Mouse (Mus musculus) limb, embryonic 14.5 days (tissue): ENCODE measurements around the gene Syt16. TPM values are rescaled to one million over a fixed set of nuclear protein-coding genes. Genes with fewer than 3 reads are reported as not detected.

ENCODE experiments used
- ATAC-seq: fragments of 200-750 bp; cut with Nextera tagmentation; 2 replicates; pipeline ENCODE4 v1.8.0; 2017; ENCODE audit warnings: low read depth, moderate number of reproducible peaks, moderate TSS enrichment; ENCODE audit not compliant: low FRiP score
- DNase-seq: peaks from one replicate; pipeline ENCODE4 v3.0.0-alpha.2; 2015; ENCODE audit warnings: low spot score
- H3K27ac ChIP-seq: fragments of 300-500 bp; sonication (generic); replicated peaks from 2 replicates; pipeline ENCODE4 v1.5.1; 2014; ENCODE audit warnings: low read depth, mild to moderate bottlenecking, low read length, moderate library complexity, mixed read lengths
- H3K27me3 ChIP-seq: fragments of 300-500 bp; sonication (generic); 2 replicates; pipeline ENCODE4 v1.6.1; 2014; ENCODE audit warnings: low read length, mixed read lengths; ENCODE audit not compliant: control insufficient read depth, insufficient read depth
- H3K36me3 ChIP-seq: fragments of 300-500 bp; sonication (generic); 2 replicates; pipeline ENCODE4 v1.6.1; 2014; ENCODE audit warnings: mild to moderate bottlenecking, low read length, moderate library complexity, mixed read lengths; ENCODE audit not compliant: control insufficient read depth, insufficient read depth
- H3K4me1 ChIP-seq: fragments of 300-500 bp; sonication (generic); 2 replicates; pipeline ENCODE4 v1.6.1; 2014; ENCODE audit warnings: antibody characterized with exemption, low read length, mixed read lengths; ENCODE audit not compliant: control insufficient read depth, insufficient read depth
- H3K4me2 ChIP-seq: fragments of 300-500 bp; sonication (generic); replicated peaks from 2 replicates; pipeline ENCODE4 v1.6.1; 2014; ENCODE audit warnings: low read depth, mild to moderate bottlenecking, low read length, moderate library complexity; ENCODE audit not compliant: severe bottlenecking
- H3K4me3 ChIP-seq: fragments of 300-500 bp; sonication (generic); replicated peaks from 2 replicates; pipeline ENCODE4 v1.5.1; 2014; ENCODE audit warnings: low read length
- H3K9ac ChIP-seq: fragments of 300-500 bp; sonication (generic); 2 replicates; pipeline ENCODE4 v1.6.1; 2014; ENCODE audit warnings: mild to moderate bottlenecking, low read depth, low read length, moderate library complexity; ENCODE audit not compliant: severe bottlenecking
- H3K9me3 ChIP-seq: fragments of 300-500 bp; sonication (generic); 2 replicates; pipeline ENCODE4 v1.6.1; 2016; ENCODE audit warnings: low read length; ENCODE audit not compliant: control insufficient read depth
- POLR2A ChIP-seq: fragments of 200-500 bp; IDR thresholded peaks from 2 replicates; pipeline ENCODE4 v1.8.0; 2012; ENCODE audit warnings: inconsistent platforms, mild to moderate bottlenecking, moderate library complexity, borderline replicate concordance; ENCODE audit not compliant: insufficient read depth, insufficient read length; ENCODE audit errors: extremely low read depth
- WGBS: fragments of 180-500 bp; shearing (Covaris S2); extraction: QIAGEN DNeasy Blood & Tissue Kit; methylation state at CpG from one replicate; pipeline ENCODE4 v1.1.7; 2014; 5-methylcytosine and 5-hydroxymethylcytosine counted together
- polyA plus RNA-seq, 2 experiments: library from polyadenylated mRNA; depleted of rRNA in 1 of 2; stranded (reverse) in 1 of 2; unstranded in 1 of 2; fragments of >200 nt; fragmentation: Nextera tagmentation in 1 of 2; extraction: Ambion mirVana in 1 of 2; gene quantifications; 2 replicates each; pipeline versions ENCODE4 v1.2.1 to v1.2.3; 2012 to 2014

The Syt16 gene
- polyA plus RNA-seq, 2 experiments = 2.8 to 4.3 TPM

DNA sequence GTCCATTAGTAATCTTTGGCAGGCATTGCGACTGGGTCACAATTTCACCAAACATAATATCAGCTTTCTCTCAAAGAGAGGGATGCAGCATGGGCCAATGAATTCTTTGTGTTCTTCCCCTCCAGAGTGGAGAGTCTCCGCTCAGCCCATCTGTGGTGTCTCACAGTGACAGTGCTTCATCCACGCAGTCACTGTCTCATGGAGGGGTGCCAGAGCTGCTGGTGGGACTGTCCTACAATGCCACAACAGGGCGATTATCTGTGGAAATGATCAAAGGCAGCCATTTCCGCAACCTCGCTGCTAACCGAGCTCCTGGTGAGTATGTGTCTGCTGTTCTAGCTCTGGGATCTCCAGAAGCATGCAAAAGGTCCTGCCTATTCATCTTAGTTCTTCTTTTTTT lies 240.6 kb downstream of the Syt16 start:
- DNase-seq = no peak

DNA sequence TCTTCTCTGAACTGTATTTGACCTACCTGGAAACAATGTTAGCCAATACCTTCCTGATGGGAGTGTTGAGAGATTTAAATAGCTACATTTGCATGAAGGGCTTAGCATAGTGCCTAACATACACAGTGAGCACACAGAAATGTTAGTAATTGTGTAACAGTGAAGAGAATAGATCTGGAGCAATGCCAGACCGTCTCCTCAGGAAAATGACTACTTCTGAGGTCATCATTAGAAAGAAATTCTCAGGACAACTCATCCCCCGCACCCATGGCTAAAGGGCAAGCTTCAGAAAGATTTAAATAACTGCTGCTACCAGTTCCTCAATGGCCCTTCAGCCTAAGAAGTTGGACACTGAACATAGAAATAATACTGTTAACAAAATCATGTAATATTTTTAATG lies 241.3 kb downstream of the Syt16 start:
- no peaks in the 10 kb centered on the region for H3K27me3 ChIP-seq
- TF ChIP-seq POLR2A = no peak
- no peaks in the 10 kb centered on the region for H3K36me3 ChIP-seq
- ATAC-seq (no peak), DNase-seq (no peak)
- no peaks in the 10 kb centered on the region for H3K4me1 ChIP-seq
- H3K4me3 ChIP-seq = no peak overlapping the region
- WGBS = 62% methylated on average over 2 of the region's 2 CpGs
- no peak overlapping the region for H3K9ac ChIP-seq
- no peak overlapping the region for H3K27ac ChIP-seq
- H3K4me2 ChIP-seq = no peak overlapping the region
- H3K9me3 ChIP-seq = no peaks in the 10 kb centered on the region

More for the DNA sequence above, 240.6 kb downstream of the Syt16 start:
- H3K27me3 ChIP-seq = no peaks in the 10 kb centered on the region
- 78% methylated on average over 7 of the region's 7 CpGs for WGBS
- TF ChIP-seq POLR2A = no peak
- no peak for ATAC-seq
- no peak overlapping the region for H3K9ac ChIP-seq
- H3K4me2 ChIP-seq = no peak overlapping the region
- no peaks in the 10 kb centered on the region for H3K4me1 ChIP-seq
- H3K27ac ChIP-seq = no peak overlapping the region
- no peaks in the 10 kb centered on the region for H3K36me3 ChIP-seq
- H3K4me3 ChIP-seq = no peak overlapping the region
- no peaks in the 10 kb centered on the region for H3K9me3 ChIP-seq

DNA sequence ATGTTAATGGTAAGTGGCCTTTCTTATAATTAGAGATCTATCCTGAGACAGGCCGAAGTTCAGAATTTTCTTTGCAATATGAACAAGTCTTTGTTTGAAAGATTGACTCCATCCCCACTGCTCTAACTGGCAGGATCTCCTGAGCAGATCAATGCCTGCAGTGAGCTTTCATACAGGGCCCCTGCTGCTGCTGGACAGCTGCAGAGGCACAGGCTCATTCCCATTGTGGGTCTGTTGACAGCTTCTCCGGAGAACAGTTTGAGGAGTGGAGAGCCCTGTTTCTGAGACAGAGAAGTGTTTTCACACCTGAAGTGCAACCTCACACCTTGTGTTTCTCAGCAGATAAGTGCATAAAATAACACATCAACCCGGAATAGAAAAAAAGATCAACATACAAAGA lies 267.4 kb downstream of the Syt16 start:
- no peak for DNase-seq
- no peak overlapping the region for H3K4me2 ChIP-seq

DNA sequence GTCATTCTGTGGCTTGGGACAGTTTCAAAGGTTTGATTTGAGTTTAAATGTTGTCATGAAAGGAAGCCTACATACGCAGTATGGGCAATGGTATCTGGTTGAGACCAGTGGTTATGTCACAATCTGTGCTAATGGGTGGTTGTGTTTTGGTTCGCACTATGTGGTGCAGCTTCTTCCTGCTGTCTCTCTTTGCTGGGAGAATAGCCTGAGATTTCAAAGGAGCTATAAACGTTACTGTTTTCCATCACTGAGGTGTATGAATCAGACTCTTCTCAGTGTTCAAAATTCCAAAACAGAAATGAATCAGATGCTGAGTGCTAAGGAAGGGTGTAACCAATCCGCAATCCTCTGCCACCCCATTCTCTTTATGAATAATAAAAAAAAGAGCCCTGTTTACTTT lies 269.6 kb downstream of the Syt16 start:
- H3K27ac ChIP-seq = no peak overlapping the region
- no peak overlapping the region for H3K4me3 ChIP-seq
- no peaks in the 10 kb centered on the region for H3K36me3 ChIP-seq
- H3K4me1 ChIP-seq = no peaks in the 10 kb centered on the region
- ATAC-seq (no peak), DNase-seq (no peak)
- no peaks in the 10 kb centered on the region for H3K9me3 ChIP-seq
- no peak overlapping the region for H3K9ac ChIP-seq
- WGBS = 92% methylated on average over 4 of the region's 4 CpGs
- TF ChIP-seq POLR2A = no peak
- H3K27me3 ChIP-seq = no peaks in the 10 kb centered on the region
- no peak overlapping the region for H3K4me2 ChIP-seq

More for the DNA sequence above, 267.4 kb downstream of the Syt16 start:
- TF ChIP-seq POLR2A = no peak
- Histone ChIP-seq H3K9ac (no peak overlapping the region), H3K27me3 (no peaks in the 10 kb centered on the region), H3K4me1 (no peaks in the 10 kb centered on the region), H3K27ac (no peak overlapping the region), H3K9me3 (no peaks in the 10 kb centered on the region), H3K4me3 (no peak overlapping the region), H3K36me3 (no peaks in the 10 kb centered on the region)
- ATAC-seq = no peak
- WGBS = 49% methylated on average over 3 of the region's 3 CpGs

DNA sequence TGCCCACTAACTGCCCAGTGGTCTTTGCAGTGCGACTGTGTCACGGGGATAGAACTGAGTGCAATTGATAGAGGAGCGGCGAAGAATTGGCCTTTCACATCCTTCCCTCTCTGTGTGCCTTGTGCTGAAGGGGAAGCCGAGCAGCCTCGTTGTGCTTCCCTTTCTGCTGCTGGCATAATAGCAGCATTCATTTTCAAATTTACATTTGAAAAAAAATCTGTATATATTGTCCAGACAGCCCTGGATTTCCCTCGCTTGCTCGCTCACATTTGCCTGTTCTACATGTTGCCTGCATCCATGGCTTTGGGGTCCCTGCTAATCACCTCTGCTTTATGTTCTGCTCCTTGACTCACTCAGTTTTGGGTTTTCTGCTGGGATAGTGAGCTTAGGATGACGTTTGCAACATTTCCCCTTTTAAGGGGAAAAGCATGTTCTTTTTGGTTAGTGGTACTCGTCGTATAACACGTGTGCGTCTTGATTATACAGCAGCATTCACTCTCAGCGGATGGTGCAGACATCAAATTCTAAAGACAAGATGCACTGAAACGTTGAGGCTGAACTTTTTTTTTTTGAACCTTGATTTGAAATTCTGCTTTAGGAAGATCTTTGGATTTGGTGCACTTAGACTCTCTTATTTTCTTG lies 271.3 kb downstream of the Syt16 start:
- Histone ChIP-seq H3K9ac (no peak overlapping the region), H3K4me2 (no peak overlapping the region), H3K4me3 (no peak overlapping the region), H3K4me1 (no peaks in the 10 kb centered on the region), H3K36me3 (no peaks in the 10 kb centered on the region), H3K27ac (no peak overlapping the region), H3K27me3 (no peaks in the 10 kb centered on the region), H3K9me3 (no peaks in the 10 kb centered on the region)
- WGBS = 88% methylated on average over 15 of the region's 15 CpGs
- no peak for DNase-seq
- ATAC-seq = no peak
- no peak for TF ChIP-seq POLR2A

DNA sequence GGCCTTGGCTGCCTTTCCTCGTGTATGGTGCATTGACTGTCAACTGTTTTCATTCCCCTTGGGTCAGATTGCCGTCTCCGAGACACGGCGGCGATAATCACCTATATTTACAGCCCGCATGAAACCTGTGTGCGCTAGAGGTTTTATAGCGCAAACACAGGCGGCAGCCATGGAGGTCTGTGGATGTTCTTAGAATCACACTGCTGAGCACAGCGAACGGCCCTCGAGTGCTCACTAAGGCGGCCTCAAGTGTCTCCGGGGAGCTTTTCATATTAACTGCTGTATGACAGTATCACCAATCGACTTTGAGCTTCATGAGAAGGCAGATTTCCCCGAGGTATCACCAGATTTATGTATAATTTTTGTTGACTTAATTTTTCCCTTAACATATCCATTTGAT lies 275.1 kb downstream of the Syt16 start:
- WGBS = 87% methylated on average over 17 of the region's 17 CpGs
- no peaks in the 10 kb centered on the region for H3K4me1 ChIP-seq
- no peak overlapping the region for H3K27ac ChIP-seq
- DNase-seq (no peak), ATAC-seq (no peak)
- H3K27me3 ChIP-seq = no peaks in the 10 kb centered on the region
- H3K9ac ChIP-seq = no peak overlapping the region
- no peak overlapping the region for H3K4me3 ChIP-seq
- H3K4me2 ChIP-seq = no peak overlapping the region
- H3K9me3 ChIP-seq = no peaks in the 10 kb centered on the region
- TF ChIP-seq POLR2A = no peak
- no peaks in the 10 kb centered on the region for H3K36me3 ChIP-seq
